Mouse (Mus musculus): ENCODE measurements around the gene Myl6b. TPM values are rescaled to one million over a fixed set of nuclear protein-coding genes. Genes with fewer than 3 reads are reported as not detected.
A peak's percentile ranks its signal among the peaks of the same experiment; 100 is the strongest.
"Not testable (repeated sequence)": the region's sequence is repeated elsewhere in the genome, so short reads cannot be mapped to it uniquely, and the experiment has no call there.

Gene Myl6b
- total RNA-seq, 2 experiments from 2014 or later = 26.3 to 27.0 TPM

GRCm38 (mm10) chr10:128524111-128524731, 25.7 kb upstream of the Myl6b start:
- intact Hi-C loops (cut with DNase I) = no loop called here
- no peak for DNase-seq (ENCODE audit: low spot score in 2 of 2)

GRCm38 (mm10) chr10:128522351-128522750, 23.9 kb upstream of the Myl6b start:
- intact Hi-C loops (cut with DNase I) = no loop called here
- no peak for DNase-seq (ENCODE audit: low spot score in 2 of 2)

- no peak for DNase-seq (ENCODE audit: low spot score in 2 of 2)
- intact Hi-C loops (cut with DNase I) = no loop called here
Observed at GRCm38 (mm10) chr10:128520591-128520990, 22.1 kb upstream of the Myl6b start.

GRCm38 (mm10) chr10:128518833-128519232, 20.3 kb upstream of the Myl6b start:
- peak in 1 of 2 experiments; percentile 31 for DNase-seq (ENCODE audit: low spot score in 2 of 2)
- intact Hi-C loops (cut with DNase I) = no loop called here

GRCm38 (mm10) chr10:128516677-128517076, 18.2 kb upstream of the Myl6b start:
- intact Hi-C loops (cut with DNase I) = no loop called here
- DNase-seq (ENCODE audit: low spot score in 2 of 2) = no peak

GRCm38 (mm10) chr10:128516029-128516428, 17.5 kb upstream of the Myl6b start:
- no peak for DNase-seq (ENCODE audit: low spot score in 2 of 2)
- intact Hi-C loops (cut with DNase I) = no loop called here

GRCm38 (mm10) chr10:128515044-128515443, 16.6 kb upstream of the Myl6b start:
- DNase-seq (ENCODE audit: low spot score in 2 of 2) = no peak
- intact Hi-C loops (cut with DNase I) = no loop called here

GRCm38 (mm10) chr10:128511761-128512160, 13.3 kb upstream of the Myl6b start:
- intact Hi-C loops (cut with DNase I) = no loop called here
- no peak for DNase-seq (ENCODE audit: low spot score in 2 of 2)

GRCm38 (mm10) chr10:128511189-128511588, 12.7 kb upstream of the Myl6b start:
- no peak for DNase-seq (ENCODE audit: low spot score in 2 of 2)
- intact Hi-C loops (cut with DNase I) = no loop called here

GRCm38 (mm10) chr10:128510301-128510700, 11.8 kb upstream of the Myl6b start:
- no peak for DNase-seq (ENCODE audit: low spot score in 2 of 2)
- intact Hi-C loops (cut with DNase I) = no loop called here

GRCm38 (mm10) chr10:128509831-128510230, 11.3 kb upstream of the Myl6b start:
- DNase-seq (ENCODE audit: low spot score in 2 of 2) = no peak
- intact Hi-C loops (cut with DNase I) = no loop called here

- DNase-seq (ENCODE audit: low spot score in 2 of 2) = no peak
- intact Hi-C loops (cut with DNase I) = no loop called here
Observed at GRCm38 (mm10) chr10:128509203-128509602, 10.7 kb upstream of the Myl6b start.

- no peak for DNase-seq (ENCODE audit: low spot score in 2 of 2)
- intact Hi-C loops (cut with DNase I) = no loop called here
Observed at GRCm38 (mm10) chr10:128508260-128508659, 9.8 kb upstream of the Myl6b start.

- no peak for DNase-seq (ENCODE audit: low spot score in 2 of 2)
- intact Hi-C loops (cut with DNase I) = no loop called here
Observed at GRCm38 (mm10) chr10:128505974-128506373, 7.5 kb upstream of the Myl6b start.

GRCm38 (mm10) chr10:128505371-128505667, 6.8 kb upstream of the Myl6b start:
- DNase-seq (ENCODE audit: low spot score in 2 of 2); intact Hi-C loops (cut with DNase I): not testable (repeated sequence)

- intact Hi-C loops (cut with DNase I) = no loop called here
- no peak for DNase-seq (ENCODE audit: low spot score in 2 of 2)
Observed at GRCm38 (mm10) chr10:128504641-128505370, 6.3 kb upstream of the Myl6b start.

GRCm38 (mm10) chr10:128504012-128504411, 5.5 kb upstream of the Myl6b start:
- DNase-seq (ENCODE audit: low spot score in 2 of 2) = no peak
- intact Hi-C loops (cut with DNase I) = no loop called here

- no peak for DNase-seq (ENCODE audit: low spot score in 2 of 2)
- intact Hi-C loops (cut with DNase I) = no loop called here
Observed at GRCm38 (mm10) chr10:128503532-128503931, 5.0 kb upstream of the Myl6b start.

- intact Hi-C loops (cut with DNase I) = no loop called here
- DNase-seq (ENCODE audit: low spot score in 2 of 2) = no peak
Observed at GRCm38 (mm10) chr10:128502341-128502740, 3.9 kb upstream of the Myl6b start.

- intact Hi-C loops (cut with DNase I) = no loop called here
- peak; percentile 68 to 71 for DNase-seq (ENCODE audit: low spot score in 2 of 2)
Observed at GRCm38 (mm10) chr10:128499116-128499671, 709 bp upstream of the Myl6b start.

GRCm38 (mm10) chr10:128497134-128497737, 1.2 kb downstream of the Myl6b start:
- intact Hi-C loops (cut with DNase I) = no loop called here
- DNase-seq (ENCODE audit: low spot score in 2 of 2) = no peak

Measured in left cerebral cortex, postnatal 36 days (tissue).